Mouse (Mus musculus): ENCODE data around the gene Gm7534. TPM values are rescaled to one million over a fixed set of nuclear protein-coding genes. Genes with fewer than 3 reads are reported as not detected.
"Not testable (repeated sequence)": the region's sequence is repeated elsewhere in the genome, so short reads cannot be mapped to it uniquely, and the experiment has no call there.

Gene Gm7534
- total and polyA plus RNA-seq, 3 experiments, result not detected

DNA sequence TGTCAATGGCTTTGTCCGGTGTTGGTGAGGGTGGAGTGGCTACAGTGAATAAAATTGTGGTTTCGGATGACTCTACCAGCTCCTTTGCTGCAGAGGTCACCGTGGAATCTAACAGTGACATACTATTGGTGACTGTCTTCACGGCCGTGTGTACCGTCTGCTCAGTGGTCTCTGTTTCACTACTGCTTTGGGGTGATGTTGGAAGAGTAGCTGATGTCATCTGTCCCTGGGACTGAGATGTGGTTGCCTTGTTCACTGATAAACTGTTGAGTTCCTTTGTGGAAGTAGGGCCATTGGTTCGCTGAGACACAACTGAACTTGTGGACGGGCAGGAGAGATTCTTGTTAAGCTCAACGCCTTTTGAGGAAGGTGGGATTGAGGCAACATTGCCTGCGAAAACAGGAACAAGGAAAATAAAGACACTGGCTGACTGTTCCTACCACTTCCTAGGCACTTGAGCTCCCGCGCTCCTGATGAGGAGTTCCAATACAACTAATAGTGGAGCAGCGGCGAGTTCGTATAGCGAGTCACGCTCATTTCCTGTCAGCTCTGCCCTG lies 614 bp upstream of the Gm7534 start:
- DNase-seq, result no peak

DNA sequence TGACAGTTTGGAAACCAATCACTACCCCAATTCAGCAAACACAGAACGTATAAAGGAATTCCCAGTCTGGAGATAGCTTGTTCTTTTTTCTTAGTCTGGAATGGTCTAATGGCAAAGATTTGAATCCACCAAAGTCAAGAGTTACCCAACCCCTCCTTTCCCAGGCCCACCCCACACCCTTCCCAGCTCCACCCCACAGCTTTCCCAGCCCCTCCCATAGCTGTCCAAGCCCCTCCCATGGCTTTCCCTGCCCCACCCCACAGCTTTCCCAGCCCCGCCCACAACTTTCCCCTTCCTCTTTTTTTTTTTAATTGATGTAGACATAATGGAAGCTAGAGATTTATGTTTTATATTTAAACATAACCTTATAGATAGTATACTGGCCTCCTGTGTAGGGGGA lies 3.4 kb downstream of the Gm7534 start:
- DNase-seq, result no peak

GRCm38 (mm10) chr4:134186268-134186667 lies 16.5 kb downstream of the Gm7534 start:
- no peak for DNase-seq

- DNase-seq, result no peak
Measured at GRCm38 (mm10) chr4:134185569-134185968, 17.2 kb downstream of the Gm7534 start.

DNA sequence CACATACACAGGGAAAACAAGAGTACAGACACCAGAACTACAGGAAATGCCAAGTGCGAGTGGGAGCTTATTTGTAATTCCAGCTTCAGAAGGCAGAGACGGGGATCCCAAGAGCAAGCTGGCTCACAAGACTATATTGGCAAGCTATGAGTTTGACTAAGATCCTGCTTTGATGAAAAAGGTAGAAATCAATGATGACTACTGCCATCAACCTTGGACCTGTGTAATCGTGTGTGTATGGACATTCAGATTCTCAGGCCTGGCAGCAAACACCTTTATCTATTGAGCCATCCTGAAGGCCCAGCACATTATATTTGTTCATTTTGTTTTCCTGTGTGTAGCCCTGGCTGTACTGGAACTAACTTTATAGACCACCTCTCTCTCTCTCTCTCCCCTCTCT lies 19.1 kb downstream of the Gm7534 start:
- DNase-seq, result no peak

- no peak for DNase-seq
Measured at GRCm38 (mm10) chr4:134181825-134182224, 21.0 kb downstream of the Gm7534 start.

GRCm38 (mm10) chr4:134181112-134181511 lies 21.7 kb downstream of the Gm7534 start:
- no peak for DNase-seq

- DNase-seq, result no peak
Measured at GRCm38 (mm10) chr4:134172391-134172790, 30.4 kb downstream of the Gm7534 start.

DNA sequence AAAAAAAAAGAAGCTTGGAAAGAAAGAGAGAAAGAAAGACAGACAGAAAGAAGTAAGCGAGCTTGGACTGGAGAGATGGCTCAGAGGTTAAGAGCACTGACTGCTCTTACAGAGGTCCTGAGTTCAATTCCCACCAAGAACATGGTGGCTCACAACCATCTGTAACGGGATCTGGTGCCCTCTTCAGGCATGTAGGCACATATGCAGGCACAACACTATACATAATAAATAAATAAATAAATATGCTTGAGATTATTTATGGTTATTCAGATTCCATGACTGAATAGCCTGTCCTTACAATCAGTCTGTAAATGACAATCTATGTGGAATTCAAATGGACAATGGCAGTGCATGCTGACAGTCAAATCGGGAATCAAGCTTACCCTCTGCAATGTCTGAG lies 35.9 kb downstream of the Gm7534 start:
- DNase-seq, result no peak

DNA sequence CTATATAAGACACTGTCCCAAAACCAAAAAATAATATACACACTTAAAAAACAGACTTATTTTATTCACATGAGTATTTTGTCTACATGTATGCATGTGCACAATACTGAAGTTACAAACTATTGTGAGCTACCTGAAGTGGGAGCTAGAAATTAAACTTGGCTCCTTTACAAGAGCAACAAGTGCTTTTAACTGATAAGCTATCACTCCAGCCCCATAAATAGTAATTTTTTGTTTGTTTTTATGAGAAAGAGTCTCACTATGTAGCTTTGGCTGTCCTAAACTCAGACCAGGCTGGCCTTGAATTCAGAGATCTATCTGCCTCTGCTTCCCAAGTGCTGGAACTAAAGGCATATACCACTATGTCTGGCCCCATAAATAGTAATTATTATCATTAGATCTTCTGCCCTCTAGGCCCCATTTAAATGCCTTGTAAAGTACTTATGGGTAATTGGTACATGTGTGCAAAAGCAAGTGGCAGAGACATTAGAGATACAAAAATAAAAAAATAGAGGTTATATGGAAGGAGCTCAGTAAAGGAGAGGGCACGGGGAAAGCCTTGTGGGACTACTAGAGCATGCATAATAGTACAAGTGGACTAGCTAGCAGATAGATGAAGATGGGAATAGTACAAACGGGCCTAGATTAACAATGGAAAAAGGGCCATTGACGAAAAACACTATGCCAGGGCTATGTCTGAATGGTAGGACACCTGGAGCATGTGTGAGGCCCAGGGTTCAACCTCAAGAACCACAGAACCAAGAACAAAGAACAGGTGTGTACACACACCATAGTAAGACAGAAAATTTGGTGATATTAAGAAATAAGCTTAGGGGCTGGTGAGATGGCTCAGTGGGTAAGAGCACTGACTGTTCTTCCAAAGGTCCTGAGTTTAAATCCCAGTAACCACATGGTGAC lies 37.0 kb downstream of the Gm7534 start:
- no peak for DNase-seq

DNA sequence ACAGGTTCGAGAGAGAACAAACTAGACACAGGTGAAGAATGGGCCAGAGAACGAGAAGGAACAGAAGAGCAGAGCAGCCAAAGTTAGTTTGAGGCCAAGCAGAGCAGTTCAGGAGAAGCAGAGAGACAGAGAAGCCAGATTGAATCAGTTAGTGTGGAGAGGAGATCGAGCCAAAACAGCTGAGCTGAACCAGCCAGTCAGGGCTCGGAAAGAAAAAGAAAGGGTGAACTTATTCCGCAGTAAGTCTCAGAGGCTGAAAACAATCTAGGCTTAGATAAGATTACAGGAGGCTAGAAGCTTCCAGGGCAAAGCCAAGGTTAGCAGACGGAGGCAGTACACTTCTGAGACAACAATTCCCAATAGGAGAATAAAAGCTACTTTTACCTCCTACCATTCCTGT lies 37.8 kb downstream of the Gm7534 start:
- peak; percentile 22 for DNase-seq

- no peak for DNase-seq
Measured at GRCm38 (mm10) chr4:134164591-134164990, 38.2 kb downstream of the Gm7534 start.

GRCm38 (mm10) chr4:134160071-134160470 lies 42.7 kb downstream of the Gm7534 start:
- peak; percentile 73 for DNase-seq

GRCm38 (mm10) chr4:134158774-134159173 lies 44.0 kb downstream of the Gm7534 start:
- no peak for DNase-seq

- DNase-seq, result no peak
Measured at GRCm38 (mm10) chr4:134157558-134157957, 45.2 kb downstream of the Gm7534 start.

- peak; percentile 56 for DNase-seq
Measured at GRCm38 (mm10) chr4:134156744-134157143, 46.1 kb downstream of the Gm7534 start.

GRCm38 (mm10) chr4:134155961-134156465 lies 46.8 kb downstream of the Gm7534 start:
- no peak for DNase-seq

DNA sequence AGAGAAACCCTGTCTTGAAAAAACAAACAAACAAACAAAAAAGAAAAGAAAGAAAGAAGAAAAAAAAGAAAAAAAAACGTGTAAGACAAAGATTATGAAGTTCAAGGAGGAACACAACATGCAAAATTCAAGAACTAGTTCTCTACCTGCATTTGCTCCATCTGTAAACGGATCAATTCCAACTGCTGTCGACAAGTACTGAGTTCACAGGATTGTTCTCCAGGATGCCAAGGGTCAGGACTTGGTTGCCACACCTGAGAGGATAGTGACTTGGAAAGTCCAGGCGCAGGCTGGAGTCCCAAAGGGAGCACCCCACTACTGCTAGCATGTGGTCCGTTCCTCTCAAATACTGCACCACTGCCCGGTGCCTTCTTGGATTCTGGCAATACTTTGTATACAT lies 47.3 kb downstream of the Gm7534 start:
- DNase-seq, result no peak

DNA sequence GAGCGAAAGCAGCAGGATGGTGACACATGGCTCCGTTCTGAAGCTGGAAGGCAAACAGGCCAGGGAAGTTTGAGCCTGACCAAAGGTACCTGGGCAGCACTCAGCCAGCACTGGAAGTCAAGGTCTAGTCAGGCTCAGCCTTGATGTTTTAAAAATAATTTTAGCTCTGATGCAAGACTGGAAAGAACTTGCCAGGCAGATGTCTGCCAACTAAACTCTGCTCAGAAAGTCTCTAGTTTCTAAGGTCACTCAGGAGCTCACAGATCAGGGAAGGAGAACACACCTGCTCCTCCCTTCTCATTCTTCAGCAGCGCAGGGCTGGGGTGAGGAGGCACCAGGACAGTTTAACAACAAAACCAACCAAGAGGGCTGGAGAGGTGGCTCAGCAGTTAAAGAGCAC lies 48.5 kb downstream of the Gm7534 start:
- DNase-seq, result peak; percentile 64

GRCm38 (mm10) chr4:134153656-134154055 lies 49.1 kb downstream of the Gm7534 start:
- DNase-seq, result no peak

GRCm38 (mm10) chr4:134152112-134152511 lies 50.7 kb downstream of the Gm7534 start:
- no peak for DNase-seq

DNA sequence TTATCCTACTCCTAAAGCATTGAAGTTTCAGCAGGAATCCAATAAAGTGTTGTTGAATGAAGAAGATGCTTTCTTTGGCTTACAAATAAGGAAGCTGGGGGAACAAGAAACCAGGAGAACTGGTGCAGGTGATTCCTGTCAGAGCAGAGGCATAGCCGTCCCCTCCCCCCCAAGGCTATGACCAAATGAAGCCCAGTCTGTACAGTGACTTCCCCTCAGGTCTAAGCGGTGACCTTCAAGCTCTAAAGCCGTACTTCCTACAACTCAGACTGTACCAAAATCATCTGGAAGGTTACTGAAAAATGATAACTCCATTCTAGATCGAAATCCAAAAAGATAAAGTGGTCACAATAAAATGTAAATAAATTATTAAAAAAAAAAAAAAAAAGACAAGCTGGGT lies 53.4 kb downstream of the Gm7534 start:
- DNase-seq, result no peak

DNA sequence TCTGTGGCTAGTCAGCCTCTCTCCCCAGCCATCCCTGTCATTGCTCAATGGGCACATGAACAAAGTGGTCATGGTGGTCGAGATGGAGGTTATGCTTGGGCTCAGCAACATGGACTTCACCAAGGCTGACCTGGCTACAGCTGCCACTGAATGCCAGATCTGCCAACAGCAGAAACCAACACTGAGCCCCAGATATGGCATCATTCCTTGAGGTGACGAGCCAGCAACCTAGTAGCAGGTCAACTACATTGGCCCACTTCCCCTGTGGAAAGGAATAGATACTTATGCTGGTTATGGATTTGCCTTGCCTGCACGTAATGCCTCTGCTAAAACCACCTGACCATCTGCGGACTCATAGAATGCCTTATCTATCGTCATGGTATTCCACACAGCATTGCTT lies 58.5 kb downstream of the Gm7534 start:
- not testable (repeated sequence) for DNase-seq
